Mouse (Mus musculus): ENCODE data around the gene Tmem117. TPM values are rescaled to one million over a fixed set of nuclear protein-coding genes. Genes with fewer than 3 reads are reported as not detected.

Tmem117 gene
- polyA plus RNA-seq (2012; rRNA removed), result 2.7 and 3.4 TPM in 2 replicates

DNA sequence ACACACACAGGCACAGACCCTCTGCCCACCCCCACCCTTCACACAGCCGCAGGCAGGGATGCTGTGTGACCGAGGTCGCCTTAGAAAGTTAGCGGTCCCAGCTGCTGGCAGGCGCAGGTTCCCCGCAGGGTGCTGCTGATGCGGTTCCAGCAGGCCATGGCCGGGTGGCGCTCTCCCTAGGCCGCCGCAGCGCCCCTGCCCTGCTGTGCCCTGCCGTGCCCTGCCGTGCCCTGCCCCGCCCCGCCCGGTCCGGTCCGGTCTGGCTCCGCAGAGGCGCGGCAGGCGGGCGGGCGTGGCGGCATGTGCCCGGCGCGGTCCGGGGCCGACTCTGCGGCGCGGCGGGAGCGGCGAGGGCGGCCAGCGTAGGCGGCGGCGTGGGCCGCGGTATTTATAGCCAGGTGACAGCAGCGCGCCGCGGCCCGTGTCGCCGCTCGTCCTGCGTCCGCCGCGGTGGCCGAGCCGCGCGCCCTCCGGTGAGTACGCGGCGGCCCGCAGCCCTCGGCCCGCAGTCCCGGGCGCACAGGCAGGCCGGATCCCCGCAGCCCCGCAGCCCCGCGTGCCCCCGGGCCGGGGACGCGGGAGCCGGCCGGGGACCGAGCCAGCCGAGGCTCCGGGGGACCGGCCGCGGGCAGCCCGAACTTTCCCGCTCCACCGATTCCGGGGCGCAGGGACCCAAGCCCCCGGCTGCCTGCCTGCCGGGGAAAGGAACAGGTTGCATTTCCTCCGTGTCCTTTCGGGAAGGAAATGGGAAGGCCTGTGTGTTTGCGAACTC lies at the start of gene Tmem117:
Tmem117 (plus strand) TSS at position 403 of the 772 bp plus-strand sequence.
- TF ChIP-seq POLR2A (IDR thresholded peaks at IDR 0.05; ENCODE audit: extremely low read depth, insufficient read depth, low read length), result no peak
- TF ChIP-seq CTCF (IDR thresholded peaks at IDR 0.05; ENCODE audit: extremely low read depth, insufficient read depth, low read length), result no peak
- Histone ChIP-seq H3K27ac (ENCODE audit: insufficient read depth, low read length) (0 out of 2 replicates have a peak within 1 kb of the TSS, but pooled peaks have one; percentile 5), H3K4me3 (ENCODE audit: insufficient read depth, low read length) (peak within 1 kb of the TSS; percentile 44), H3K4me1 (ENCODE audit: control insufficient read depth, insufficient read depth, low read length) (peaks cover 2% of the 10 kb centered on the region)

DNA sequence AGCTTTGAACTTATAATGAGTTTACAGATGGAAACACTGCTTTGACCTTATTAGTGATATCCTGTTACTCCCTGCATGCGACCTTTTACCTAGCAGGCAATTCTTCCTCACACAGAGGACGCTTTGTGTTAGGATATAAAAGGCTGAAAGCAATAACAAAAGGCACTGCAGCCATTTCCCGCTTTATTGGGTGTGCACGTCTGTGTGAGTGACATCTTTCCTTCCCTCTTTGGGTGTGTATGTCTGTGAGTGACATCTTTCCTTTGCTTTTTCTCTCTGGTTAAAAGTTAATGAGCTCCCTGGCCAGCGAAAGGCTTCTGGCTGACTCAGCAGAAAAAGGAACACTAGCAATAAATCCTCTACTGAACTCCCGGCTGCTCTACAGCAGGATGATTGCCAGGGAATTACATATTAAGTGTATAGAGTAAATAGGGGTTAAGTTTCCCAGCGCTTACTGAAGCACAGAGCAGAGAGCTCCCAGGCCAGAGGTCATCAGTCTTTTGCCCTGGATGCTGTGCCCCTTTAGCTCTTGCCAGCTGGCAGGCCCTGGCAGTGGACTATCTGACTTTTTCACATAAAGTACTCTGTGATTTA lies 46.9 kb upstream of the Tmem117 start:
- Histone ChIP-seq H3K4me1 (ENCODE audit: control insufficient read depth, insufficient read depth, low read length) (no peaks in the 10 kb centered on the region), H3K4me3 (ENCODE audit: insufficient read depth, low read length) (no peak overlapping the region), H3K27ac (ENCODE audit: insufficient read depth, low read length) (no peak overlapping the region)
- TF ChIP-seq POLR2A (IDR thresholded peaks at IDR 0.05; ENCODE audit: extremely low read depth, insufficient read depth, low read length), result no peak
- TF ChIP-seq CTCF (IDR thresholded peaks at IDR 0.05; ENCODE audit: extremely low read depth, insufficient read depth, low read length), result no peak

DNA sequence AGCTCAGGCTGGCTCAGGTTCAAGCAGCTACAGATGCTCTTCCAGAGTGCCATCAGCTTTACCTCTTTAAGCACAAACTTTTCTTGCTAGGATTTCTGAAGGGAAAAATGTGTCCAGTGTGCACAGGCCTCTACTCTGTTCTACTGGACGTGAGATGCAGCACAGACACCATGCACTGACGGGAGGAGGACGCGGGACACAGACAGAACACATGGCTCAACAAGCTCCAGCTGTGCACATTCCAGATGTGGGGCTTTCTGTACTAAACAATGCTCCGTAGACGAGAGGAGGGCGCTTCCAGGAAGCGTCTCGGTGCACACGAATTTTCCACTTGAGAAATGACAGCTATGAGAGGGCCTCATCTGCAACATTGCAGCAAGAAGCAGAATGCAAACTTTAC lies 45.9 kb upstream of the Tmem117 start:
- TF ChIP-seq POLR2A (IDR thresholded peaks at IDR 0.05; ENCODE audit: extremely low read depth, insufficient read depth, low read length) (no peak), CTCF (IDR thresholded peaks at IDR 0.05; ENCODE audit: extremely low read depth, insufficient read depth, low read length) (no peak)
- Histone ChIP-seq H3K4me1 (ENCODE audit: control insufficient read depth, insufficient read depth, low read length) (no peaks in the 10 kb centered on the region), H3K27ac (ENCODE audit: insufficient read depth, low read length) (no peak overlapping the region), H3K4me3 (ENCODE audit: insufficient read depth, low read length) (no peak overlapping the region)

DNA sequence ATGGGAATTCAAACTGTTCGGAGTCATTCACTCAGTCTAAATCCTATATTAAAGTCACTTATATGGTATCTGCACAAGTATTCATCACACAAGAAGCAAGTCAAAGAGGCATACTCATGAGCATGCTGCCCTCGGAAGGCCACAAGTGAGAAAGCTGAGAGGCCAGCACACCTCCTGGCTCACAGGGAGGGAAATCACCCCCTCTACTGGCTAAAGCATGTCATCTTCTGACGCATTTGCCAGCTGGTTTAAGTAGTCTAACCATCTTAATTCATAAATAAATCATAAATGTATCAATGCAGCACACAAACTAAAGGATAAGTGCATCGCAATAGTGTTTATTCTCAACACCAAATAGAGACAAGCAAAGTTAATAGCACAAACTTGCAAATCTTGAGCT lies 44.3 kb upstream of the Tmem117 start:
- Histone ChIP-seq H3K4me1 (ENCODE audit: control insufficient read depth, insufficient read depth, low read length) (no peaks in the 10 kb centered on the region), H3K27ac (ENCODE audit: insufficient read depth, low read length) (no peak overlapping the region)
- TF ChIP-seq POLR2A (IDR thresholded peaks at IDR 0.05; ENCODE audit: extremely low read depth, insufficient read depth, low read length), result no peak
- TF ChIP-seq CTCF (IDR thresholded peaks at IDR 0.05; ENCODE audit: extremely low read depth, insufficient read depth, low read length), result no peak

DNA sequence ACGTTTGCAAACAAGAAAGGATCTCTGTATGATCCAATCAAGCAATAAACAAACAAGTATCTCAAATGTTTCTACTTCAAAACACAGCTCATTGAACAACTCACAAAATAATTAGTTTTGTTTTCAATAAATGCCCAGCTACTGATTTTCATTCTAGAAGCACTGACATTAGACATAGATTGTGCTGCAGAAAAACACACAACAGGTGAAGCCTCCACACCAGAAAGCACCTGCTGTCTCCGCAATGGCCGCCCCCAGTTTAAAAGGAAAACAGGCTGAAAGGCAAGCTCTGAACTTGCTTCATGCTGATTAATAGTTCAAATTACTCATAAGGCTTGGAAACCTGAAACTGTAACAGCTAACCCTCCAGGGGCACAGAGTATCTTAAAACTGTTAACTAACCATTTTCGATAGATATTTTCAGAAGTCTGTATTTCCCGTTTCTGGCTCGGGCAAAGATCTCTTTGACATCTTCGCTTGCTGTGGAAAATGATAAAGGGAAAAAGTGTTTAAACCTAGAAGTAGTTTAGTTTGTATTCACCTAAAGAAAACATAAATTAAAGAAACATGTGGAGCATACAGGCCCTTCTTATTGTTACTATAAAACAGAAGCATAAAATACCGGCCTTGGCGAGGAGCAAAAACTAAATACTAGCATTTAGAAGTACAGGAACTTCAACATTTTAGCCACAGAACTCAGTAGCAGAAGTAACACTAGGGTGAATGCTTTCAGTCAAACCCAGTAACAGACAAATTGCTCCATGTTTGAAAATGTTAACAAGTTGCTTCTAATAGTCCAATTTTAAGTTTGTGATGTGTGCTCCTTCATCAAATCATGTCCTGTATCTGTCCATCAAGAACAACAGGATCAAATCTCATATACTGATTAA lies 41.0 kb upstream of the Tmem117 start:
- Histone ChIP-seq H3K4me3 (ENCODE audit: insufficient read depth, low read length) (no peak overlapping the region; the same call in 1 of the 2 replicates), H3K4me1 (ENCODE audit: control insufficient read depth, insufficient read depth, low read length) (no peaks in the 10 kb centered on the region), H3K27ac (ENCODE audit: insufficient read depth, low read length) (no peak overlapping the region)
- TF ChIP-seq CTCF (IDR thresholded peaks at IDR 0.05; ENCODE audit: extremely low read depth, insufficient read depth, low read length) (no peak), POLR2A (IDR thresholded peaks at IDR 0.05; ENCODE audit: extremely low read depth, insufficient read depth, low read length) (no peak)

More for the DNA sequence above, 44.3 kb upstream of the Tmem117 start:
- H3K4me3 ChIP-seq (ENCODE audit: insufficient read depth, low read length), result no peak overlapping the region

DNA sequence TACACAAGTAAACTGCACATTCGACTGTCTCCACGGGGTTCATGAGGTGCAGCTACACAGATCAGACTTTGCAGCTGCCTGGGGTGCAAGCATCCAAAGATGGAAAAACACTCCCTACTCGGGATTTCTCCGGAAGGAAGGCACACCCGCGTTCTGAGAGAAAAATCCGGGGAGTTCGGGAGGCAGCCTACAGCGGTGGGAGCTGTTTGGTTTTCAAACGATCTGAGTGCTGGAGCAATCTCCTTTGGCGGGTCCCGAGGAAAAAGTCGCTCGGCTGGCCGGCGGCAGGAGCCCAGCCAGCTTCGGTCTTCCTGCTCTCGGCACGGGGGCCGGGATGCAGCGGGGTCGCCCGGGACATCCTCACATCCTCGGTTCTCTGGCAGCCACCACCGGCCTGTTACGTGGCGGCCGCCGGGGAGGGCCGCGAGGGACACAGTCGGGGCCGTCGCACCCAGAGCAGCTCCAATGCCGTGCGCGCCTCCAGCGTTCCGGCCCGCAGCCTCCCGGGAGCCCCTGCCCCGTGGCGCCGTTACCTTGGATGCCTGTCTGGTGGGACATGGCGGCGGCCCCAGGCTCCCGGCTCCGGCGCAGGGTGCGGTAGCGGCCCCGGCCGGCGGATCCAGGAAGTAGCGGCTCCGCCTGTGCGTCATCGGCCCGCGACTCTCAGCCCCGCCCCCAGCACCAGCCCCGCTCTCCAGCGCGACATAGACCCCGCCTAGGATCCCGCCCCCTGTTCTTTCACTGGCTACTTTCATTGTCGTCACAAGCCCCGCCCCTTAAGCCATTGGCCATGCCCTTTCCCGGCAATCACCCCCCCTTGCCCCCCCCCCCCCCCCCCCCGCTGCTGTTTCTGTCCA lies 39.6 kb upstream of the Tmem117 start, which contains the start of gene Twf1:
Twf1 (minus strand) TSS at position 671 of the 857 bp plus-strand sequence.
- peak within 1 kb of the TSS; percentile 94 for H3K4me3 ChIP-seq (ENCODE audit: insufficient read depth, low read length)
- no peak for TF ChIP-seq CTCF (IDR thresholded peaks at IDR 0.05; ENCODE audit: extremely low read depth, insufficient read depth, low read length)
- TF ChIP-seq POLR2A (IDR thresholded peaks at IDR 0.05; ENCODE audit: extremely low read depth, insufficient read depth, low read length), result peak; percentile 46; the same call in 1 of the 2 replicates
- H3K4me1 ChIP-seq (ENCODE audit: control insufficient read depth, insufficient read depth, low read length), result no peaks in the 10 kb centered on the region
- H3K27ac ChIP-seq (ENCODE audit: insufficient read depth, low read length), result peak within 1 kb of the TSS; percentile 90

DNA sequence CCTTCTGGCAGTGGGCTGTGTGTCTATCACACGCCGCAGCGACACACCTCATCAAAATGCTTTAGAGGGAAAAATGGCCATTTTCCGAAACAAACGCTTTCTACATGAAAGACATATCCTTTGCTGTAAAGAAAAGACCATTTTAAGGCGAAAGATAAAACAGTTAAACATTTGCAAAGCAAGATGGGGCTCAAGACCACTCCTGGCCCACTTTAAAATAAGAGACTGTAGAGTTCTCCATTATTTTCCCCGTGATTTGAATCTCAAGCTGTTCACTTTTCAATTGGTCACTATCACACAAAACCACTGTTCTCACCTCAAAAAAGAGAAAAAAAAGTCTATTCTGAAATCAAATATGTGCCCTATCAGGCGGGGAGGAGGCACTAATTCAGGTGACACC lies 38.9 kb upstream of the Tmem117 start:
- TF ChIP-seq POLR2A (IDR thresholded peaks at IDR 0.05; ENCODE audit: extremely low read depth, insufficient read depth, low read length) (no peak), CTCF (IDR thresholded peaks at IDR 0.05; ENCODE audit: extremely low read depth, insufficient read depth, low read length) (no peak)
- no peak overlapping the region for H3K27ac ChIP-seq (ENCODE audit: insufficient read depth, low read length)
- H3K4me1 ChIP-seq (ENCODE audit: control insufficient read depth, insufficient read depth, low read length), result no peaks in the 10 kb centered on the region
- peak overlapping the region; percentile 94 for H3K4me3 ChIP-seq (ENCODE audit: insufficient read depth, low read length)

DNA sequence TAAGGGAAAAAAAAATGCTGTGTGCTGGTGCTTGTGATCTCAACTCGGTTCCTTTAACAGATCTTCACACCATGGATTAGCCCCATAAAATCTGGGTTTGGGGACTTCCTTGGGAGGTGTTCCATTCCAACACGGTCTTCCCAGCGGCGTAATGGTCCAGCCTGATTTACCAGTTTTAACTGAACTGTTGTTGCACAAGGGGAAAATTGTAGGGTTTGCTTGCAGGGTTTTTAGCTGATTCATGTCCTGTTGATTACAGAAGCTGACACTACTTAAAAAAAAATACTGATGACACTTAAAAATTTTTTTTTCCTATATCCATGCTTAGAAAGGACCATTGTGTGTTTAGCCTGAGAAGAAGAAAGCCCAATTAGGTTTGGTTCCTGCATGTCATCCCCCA lies 37.7 kb upstream of the Tmem117 start:
- TF ChIP-seq CTCF (IDR thresholded peaks at IDR 0.05; ENCODE audit: extremely low read depth, insufficient read depth, low read length), result no peak
- TF ChIP-seq POLR2A (IDR thresholded peaks at IDR 0.05; ENCODE audit: extremely low read depth, insufficient read depth, low read length), result no peak
- Histone ChIP-seq H3K27ac (ENCODE audit: insufficient read depth, low read length) (no peak overlapping the region), H3K4me1 (ENCODE audit: control insufficient read depth, insufficient read depth, low read length) (no peaks in the 10 kb centered on the region)

More for the DNA sequence above, 37.7 kb upstream of the Tmem117 start:
- H3K4me3 ChIP-seq (ENCODE audit: insufficient read depth, low read length), result no peak overlapping the region

Data from cortical plate, adult 2 months (tissue).